Mouse (Mus musculus): ENCODE data around the gene Ebf1. TPM values are rescaled to one million over a fixed set of nuclear protein-coding genes. Genes with fewer than 3 reads are reported as not detected.

Gene Ebf1
- polyA plus RNA-seq, 1 experiment = 2.8 TPM

Other genes with a start within 250 kb of the Ebf1 start
- gene Il12b, start 217.3 kb upstream of the Ebf1 start, polyA plus RNA-seq (2012; rRNA removed) = 0.16 and 0.18 TPM in 2 replicates
- gene Ublcp1, start 146.8 kb upstream of the Ebf1 start, polyA plus RNA-seq (2012; rRNA removed) = 10.3 and 13.5 TPM in 2 replicates
- gene Rnf145, start 98.4 kb upstream of the Ebf1 start, polyA plus RNA-seq (2012; rRNA removed) = 41.6 and 44.6 TPM in 2 replicates

Data from large intestine, adult 2 months (tissue).